Mouse (Mus musculus): ENCODE measurements around the gene 4930469K13Rik.

GRCm38 (mm10) chr11:34083795-34084194 is 14.6 kb downstream of the 4930469K13Rik start:
- TF ChIP-seq CTCF (IDR thresholded peaks at IDR 0.05; ENCODE audit: extremely low read depth, insufficient read depth, insufficient read length, insufficient replicate concordance) (no peak), POLR2A (IDR thresholded peaks at IDR 0.05; ENCODE audit: low read depth, low read length) (no peak)
